Mouse (Mus musculus) stomach, embryonic 16.5 days (tissue): ENCODE data around the gene Tsen15. TPM values are rescaled to one million over a fixed set of nuclear protein-coding genes. Genes with fewer than 3 reads are reported as not detected.
"Not testable (repeated sequence)": the region's sequence is repeated elsewhere in the genome, so short reads cannot be mapped to it uniquely, and the experiment has no call there.

Experiments
- ATAC-seq: fragments of 200-750 bp; cut with Nextera tagmentation; 2 replicates; pipeline ENCODE4 v1.8.0; 2017; ENCODE audit warnings: moderate number of reproducible peaks, moderate TSS enrichment; ENCODE audit not compliant: insufficient read depth, low FRiP score
- H3K27ac ChIP-seq: fragments of 300-500 bp; sonication (generic); 2 replicates; pipeline ENCODE4 v1.5.1; 2014; ENCODE audit warnings: low read length
- H3K27me3 ChIP-seq: fragments of 300-500 bp; sonication (generic); 2 replicates; pipeline ENCODE4 v1.6.1; 2014; ENCODE audit warnings: low read length, control low read depth, mixed read lengths; ENCODE audit not compliant: control insufficient read depth, insufficient read depth
- H3K36me3 ChIP-seq: fragments of 300-500 bp; sonication (generic); 2 replicates; pipeline ENCODE4 v1.6.1; 2014; ENCODE audit warnings: low read length; ENCODE audit not compliant: control insufficient read depth, insufficient read depth
- H3K4me1 ChIP-seq: fragments of 300-500 bp; sonication (generic); 2 replicates; pipeline ENCODE4 v1.6.1; 2014; ENCODE audit warnings: low read length, control low read depth, mixed read lengths; ENCODE audit not compliant: control insufficient read depth, insufficient read depth
- H3K4me2 ChIP-seq: fragments of 300-500 bp; sonication (generic); 2 replicates; pipeline ENCODE4 v1.6.1; 2014; ENCODE audit warnings: low read depth, low read length, mixed read lengths
- H3K4me3 ChIP-seq: fragments of 300-500 bp; sonication (generic); replicated peaks from 2 replicates; pipeline ENCODE4 v1.5.1; 2014; ENCODE audit warnings: mild to moderate bottlenecking, low read length
- H3K9ac ChIP-seq: fragments of 300-500 bp; sonication (generic); 2 replicates; pipeline ENCODE4 v1.6.1; 2014; ENCODE audit warnings: low read length
- H3K9me3 ChIP-seq: fragments of 300-500 bp; sonication (generic); replicated peaks from 2 replicates; pipeline ENCODE4 v1.6.1; 2016; ENCODE audit warnings: low read length, control low read depth; ENCODE audit not compliant: control insufficient read depth
- WGBS: fragments of 180-500 bp; shearing (Covaris S2); extraction: QIAGEN DNeasy Blood & Tissue Kit; methylation state at CpG from one replicate; pipeline ENCODE4 v1.1.7; 2014; 5-methylcytosine and 5-hydroxymethylcytosine counted together
- polyA plus RNA-seq: library from polyadenylated mRNA; unstranded; fragments of >200 nt; fragmentation: Nextera tagmentation; extraction: Ambion mirVana; gene quantifications from 2 replicates; pipeline ENCODE4 v1.2.1, GENCODE M21; 2015

Gene Tsen15
- polyA plus RNA-seq, 1 experiment from 2014 or later = 62.3 TPM

- Histone ChIP-seq H3K4me2 (no peak overlapping the region), H3K9me3 (0 out of 2 replicates have a peak, but pooled peaks cover 3% of the 10 kb centered on the region), H3K9ac (no peak overlapping the region), H3K27ac (no peak overlapping the region), H3K36me3 (no peaks in the 10 kb centered on the region), H3K27me3 (no peaks in the 10 kb centered on the region), H3K4me3 (no peak overlapping the region), H3K4me1 (no peaks in the 10 kb centered on the region)
- no peak for ATAC-seq
- WGBS = 78% methylated on average over 4 of the region's 4 CpGs
Measured at GRCm38 (mm10) chr1:152394956-152395515, 8.5 kb upstream of the Tsen15 start.

- Histone ChIP-seq H3K9me3 (0 out of 2 replicates have a peak, but pooled peaks cover 3% of the 10 kb centered on the region), H3K4me2 (no peak overlapping the region), H3K9ac (no peak overlapping the region), H3K4me3 (no peak overlapping the region), H3K27ac (no peak overlapping the region), H3K36me3 (no peaks in the 10 kb centered on the region), H3K4me1 (no peaks in the 10 kb centered on the region), H3K27me3 (no peaks in the 10 kb centered on the region)
- ATAC-seq = no peak
- 94% methylated on average over 3 of the region's 3 CpGs for WGBS
Measured at GRCm38 (mm10) chr1:152394137-152394536, 7.6 kb upstream of the Tsen15 start.

GRCm38 (mm10) chr1:152389271-152389670, 2.8 kb upstream of the Tsen15 start:
- 0 out of 2 replicates have a peak, but pooled peaks cover 5% of the 10 kb centered on the region for H3K4me1 ChIP-seq
- no peak overlapping the region for H3K27ac ChIP-seq
- no peak overlapping the region for H3K4me2 ChIP-seq
- no peak for ATAC-seq
- H3K4me3 ChIP-seq = no peak overlapping the region
- H3K9ac ChIP-seq = no peak overlapping the region
- no peaks in the 10 kb centered on the region for H3K9me3 ChIP-seq
- no peaks in the 10 kb centered on the region for H3K27me3 ChIP-seq
- H3K36me3 ChIP-seq = no peaks in the 10 kb centered on the region

GRCm38 (mm10) chr1:152385693-152386092, 795 bp downstream of the Tsen15 start:
- 25% methylated on average over 2 of the region's 4 CpGs for WGBS
- H3K27me3 ChIP-seq, H3K36me3 ChIP-seq, H3K4me1 ChIP-seq, ATAC-seq, H3K9me3 ChIP-seq, H3K27ac ChIP-seq: not testable (repeated sequence)
- Histone ChIP-seq H3K4me2 (peak overlapping the region; percentile 79), H3K4me3 (peak overlapping the region; percentile 93), H3K9ac (peak overlapping the region; percentile 96)

GRCm38 (mm10) chr1:152384589-152384988, 1.9 kb downstream of the Tsen15 start:
- H3K4me3 ChIP-seq = no peak overlapping the region
- 0 out of 2 replicates have a peak, but pooled peaks cover 5% of the 10 kb centered on the region for H3K4me1 ChIP-seq
- H3K9me3 ChIP-seq = no peaks in the 10 kb centered on the region
- H3K27me3 ChIP-seq = no peaks in the 10 kb centered on the region
- H3K4me2 ChIP-seq = no peak overlapping the region
- WGBS = 100% methylated on average over 1 of the region's 1 CpGs
- H3K27ac ChIP-seq = no peak overlapping the region
- no peaks in the 10 kb centered on the region for H3K36me3 ChIP-seq
- no peak overlapping the region for H3K9ac ChIP-seq
- no peak for ATAC-seq

GRCm38 (mm10) chr1:152378311-152378710, 8.2 kb downstream of the Tsen15 start:
- no peaks in the 10 kb centered on the region for H3K4me1 ChIP-seq
- no peak overlapping the region for H3K27ac ChIP-seq
- WGBS = 85% methylated on average over 5 of the region's 5 CpGs
- no peak for ATAC-seq
- H3K27me3 ChIP-seq = no peaks in the 10 kb centered on the region
- H3K4me3 ChIP-seq = no peak overlapping the region
- no peaks in the 10 kb centered on the region for H3K9me3 ChIP-seq
- H3K9ac ChIP-seq = no peak overlapping the region
- H3K4me2 ChIP-seq = no peak overlapping the region
- 0 out of 2 replicates have a peak, but pooled peaks cover 5% of the 10 kb centered on the region for H3K36me3 ChIP-seq

- ATAC-seq = peak; percentile 80; the same call in 1 of the 2 replicates
- H3K27me3 ChIP-seq = no peaks in the 10 kb centered on the region
Measured at GRCm38 (mm10) chr1:152369139-152369538, 17.3 kb downstream of the Tsen15 start.

GRCm38 (mm10) chr1:152368311-152369088, 18.0 kb downstream of the Tsen15 start:
- Histone ChIP-seq H3K4me1 (peaks cover 8% of the 10 kb centered on the region; the same call in 1 of the 2 replicates), H3K4me2 (peak overlapping the region; percentile 13; the same call in 1 of the 2 replicates), H3K27me3 (no peaks in the 10 kb centered on the region), H3K9ac (no peak overlapping the region), H3K9me3 (no peaks in the 10 kb centered on the region), H3K27ac (no peak overlapping the region), H3K36me3 (no peaks in the 10 kb centered on the region), H3K4me3 (no peak overlapping the region)
- 47% methylated on average over 13 of the region's 13 CpGs for WGBS
- peak; percentile 47; the same call in 1 of the 2 replicates for ATAC-seq

More at GRCm38 (mm10) chr1:152369139-152369538, 17.3 kb downstream of the Tsen15 start:
- H3K4me1 ChIP-seq = peaks cover 8% of the 10 kb centered on the region; the same call in 1 of the 2 replicates
- WGBS = 18% methylated on average over 4 of the region's 4 CpGs
- H3K9ac ChIP-seq = no peak overlapping the region
- no peaks in the 10 kb centered on the region for H3K9me3 ChIP-seq
- no peak overlapping the region for H3K27ac ChIP-seq
- no peak overlapping the region for H3K4me3 ChIP-seq
- H3K36me3 ChIP-seq = no peaks in the 10 kb centered on the region
- H3K4me2 ChIP-seq = peak overlapping the region; percentile 13; the same call in 1 of the 2 replicates

GRCm38 (mm10) chr1:152356721-152357120, 29.8 kb downstream of the Tsen15 start:
- no peak overlapping the region for H3K27ac ChIP-seq
- no peak overlapping the region for H3K4me3 ChIP-seq
- no peaks in the 10 kb centered on the region for H3K36me3 ChIP-seq
- 57% methylated on average over 4 of the region's 4 CpGs for WGBS
- H3K4me1 ChIP-seq = no peaks in the 10 kb centered on the region
- H3K27me3 ChIP-seq = no peaks in the 10 kb centered on the region
- no peak for ATAC-seq
- no peak overlapping the region for H3K4me2 ChIP-seq
- no peak overlapping the region for H3K9ac ChIP-seq
- H3K9me3 ChIP-seq = no peaks in the 10 kb centered on the region
